Mouse (Mus musculus): Measurements from ENCODE around the gene Phkg2. TPM values are rescaled to one million over a fixed set of nuclear protein-coding genes. Genes with fewer than 3 reads are reported as not detected.

Gene Phkg2
- total RNA-seq, 1 experiment, result 32.1 TPM

GRCm38 (mm10) chr7:127560580-127560979 lies 12.6 kb upstream of the Phkg2 start:
- no peaks in the 10 kb centered on the region for H3K9me3 ChIP-seq (ENCODE audit: control insufficient read depth, insufficient read depth, low read depth, low read length)
- H3K9ac ChIP-seq (ENCODE audit: insufficient read depth, low read depth, low read length, poor library complexity, severe bottlenecking), result no peak overlapping the region
- DNase-seq (ENCODE audit: low read depth, low spot score), result no peak
- no peak overlapping the region for H3K27ac ChIP-seq (ENCODE audit: insufficient read depth, low read depth, low read length, poor library complexity, severe bottlenecking)
- H3K4me1 ChIP-seq (ENCODE audit: control insufficient read depth in 2 of 2, insufficient read depth in 2 of 2, low read length in 2 of 2, poor library complexity in 1 of 2), result peaks cover 0 to 13% of the 10 kb centered on the region in 2 experiments; a peak in 2 of 4 replicates
- TF ChIP-seq HCFC1 (IDR thresholded peaks at IDR 0.05; ENCODE audit: borderline replicate concordance, insufficient read depth, low read length), result no peak
- TF ChIP-seq ZC3H11A (IDR thresholded peaks at IDR 0.05; ENCODE audit: borderline replicate concordance, low read depth, low read length), result no peak
- no peak for TF ChIP-seq CHD2 (IDR thresholded peaks at IDR 0.05; ENCODE audit: low read depth, low read length)
- no peak for TF ChIP-seq MAFK (IDR thresholded peaks at IDR 0.05; ENCODE audit: insufficient read depth, low read depth, low read length)
- no peak for TF ChIP-seq ZNF384 (IDR thresholded peaks at IDR 0.05; ENCODE audit: low read depth, low read length)
- H3K36me3 ChIP-seq (ENCODE audit: control insufficient read depth, insufficient read depth, low read length, poor library complexity, severe bottlenecking), result peaks cover 39% of the 10 kb centered on the region
- in situ Hi-C loops (cut with MboI; ENCODE audit: low sequenced_read_pairs in 2 of 2, unreplicated experiment in 2 of 2), result no loop called here
- H3K4me3 ChIP-seq (ENCODE audit: insufficient read depth in 1 of 2, low read depth in 1 of 2, low read length in 2 of 2, poor library complexity in 1 of 2, severe bottlenecking in 1 of 2), result peak overlapping the region in 1 of 2 experiments; percentile 24; a peak in 1 of 4 replicates

DNA sequence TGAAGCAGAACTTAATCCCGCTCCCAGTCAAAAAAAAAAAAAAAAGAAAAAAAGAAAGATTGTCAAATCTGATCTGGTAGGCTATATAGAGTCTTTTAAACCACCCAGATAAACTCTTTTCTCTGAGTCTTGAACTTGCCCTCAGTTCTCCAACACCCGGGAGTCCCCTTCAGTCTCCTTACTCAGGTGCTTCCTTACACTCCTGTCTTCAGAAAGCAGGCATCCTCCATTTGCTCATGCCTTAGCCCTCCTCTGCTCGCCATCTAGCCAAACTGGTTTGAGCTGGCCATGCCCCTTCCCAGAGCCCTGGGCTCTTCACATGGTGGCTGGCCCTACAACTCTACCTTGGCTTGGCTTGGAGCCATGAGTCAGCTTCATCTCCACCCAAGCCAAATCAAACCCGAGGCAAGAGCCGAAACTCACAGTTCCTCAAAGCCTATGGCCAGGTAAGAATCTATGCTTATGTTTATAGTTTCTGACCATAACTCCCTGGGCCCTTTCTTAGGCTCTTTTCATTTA lies 11.7 kb upstream of the Phkg2 start, which contains the start of gene Tmem265:
Gene Tmem265, plus strand, starts transcription at position 51 of the 519 bp plus-strand sequence.
- DNase-seq (ENCODE audit: low read depth, low spot score), result no peak
- Histone ChIP-seq H3K4me3 (ENCODE audit: insufficient read depth in 1 of 2, low read depth in 1 of 2, low read length in 2 of 2, poor library complexity in 1 of 2, severe bottlenecking in 1 of 2) (peak within 1 kb of the TSS in 1 of 2 experiments; percentile 24; a peak in 1 of 4 replicates), H3K4me1 (ENCODE audit: control insufficient read depth in 2 of 2, insufficient read depth in 2 of 2, low read length in 2 of 2, poor library complexity in 1 of 2) (peaks cover 0 to 13% of the 10 kb centered on the region in 2 experiments; a peak in 2 of 4 replicates), H3K9ac (ENCODE audit: insufficient read depth, low read depth, low read length, poor library complexity, severe bottlenecking) (no peak within 1 kb of the TSS; the same call in 1 of the 2 replicates), H3K9me3 (ENCODE audit: control insufficient read depth, insufficient read depth, low read depth, low read length) (no peaks in the 10 kb centered on the region), H3K27ac (ENCODE audit: insufficient read depth, low read depth, low read length, poor library complexity, severe bottlenecking) (no peak within 1 kb of the TSS), H3K36me3 (ENCODE audit: control insufficient read depth, insufficient read depth, low read length, poor library complexity, severe bottlenecking) (peaks cover 38% of the 10 kb centered on the region)
- no peak for TF ChIP-seq ZNF384 (IDR thresholded peaks at IDR 0.05; ENCODE audit: low read depth, low read length)
- no peak for TF ChIP-seq ZC3H11A (IDR thresholded peaks at IDR 0.05; ENCODE audit: borderline replicate concordance, low read depth, low read length)
- no peak for TF ChIP-seq MAFK (IDR thresholded peaks at IDR 0.05; ENCODE audit: insufficient read depth, low read depth, low read length)
- no peak for TF ChIP-seq HCFC1 (IDR thresholded peaks at IDR 0.05; ENCODE audit: borderline replicate concordance, insufficient read depth, low read length)
- no peak for TF ChIP-seq CHD2 (IDR thresholded peaks at IDR 0.05; ENCODE audit: low read depth, low read length)
- in situ Hi-C loops (cut with MboI; ENCODE audit: low sequenced_read_pairs in 2 of 2, unreplicated experiment in 2 of 2), result no loop called here

DNA sequence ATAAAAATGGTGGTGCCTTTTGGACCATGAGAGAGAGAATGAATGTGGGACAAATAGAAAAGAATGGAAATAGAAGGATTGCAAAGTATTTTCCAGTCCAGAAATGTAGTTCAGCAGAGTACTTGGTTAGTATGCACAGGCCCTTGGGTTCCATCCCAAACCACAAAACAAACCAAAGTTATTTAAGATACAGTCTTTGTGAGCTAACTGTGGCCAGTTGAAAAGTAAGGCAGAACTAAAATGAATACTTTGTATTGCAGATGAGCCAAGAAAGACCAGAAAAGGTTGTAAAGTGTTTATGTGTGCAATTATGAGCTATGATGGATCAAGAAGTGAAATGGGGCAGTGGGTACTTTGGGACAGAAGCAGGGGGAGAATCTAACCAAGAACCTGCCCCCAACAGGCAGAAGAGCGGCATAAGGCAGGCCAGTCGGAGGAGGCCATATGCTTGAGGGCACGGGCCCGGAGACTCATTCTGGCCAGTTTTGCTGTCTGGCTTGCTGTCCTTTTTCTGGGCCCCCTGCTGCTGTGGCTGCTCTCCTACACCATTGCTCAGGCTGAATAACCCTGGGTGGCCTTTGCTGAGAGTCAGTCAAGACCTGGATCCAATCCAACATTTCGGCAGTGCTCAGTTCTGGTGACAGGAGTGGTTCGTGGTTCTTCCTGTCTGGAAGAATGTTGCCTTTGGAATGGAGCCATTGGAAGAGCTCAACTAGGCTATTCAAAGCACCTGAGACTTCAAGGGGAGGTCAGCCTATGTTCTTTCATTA lies 8.6 kb upstream of the Phkg2 start:
- no peak for DNase-seq (ENCODE audit: low read depth, low spot score)
- Histone ChIP-seq H3K9me3 (ENCODE audit: control insufficient read depth, insufficient read depth, low read depth, low read length) (no peaks in the 10 kb centered on the region), H3K4me1 (ENCODE audit: control insufficient read depth in 2 of 2, insufficient read depth in 2 of 2, low read length in 2 of 2, poor library complexity in 1 of 2) (peaks cover 0 to 13% of the 10 kb centered on the region in 2 experiments; a peak in 2 of 4 replicates), H3K36me3 (ENCODE audit: control insufficient read depth, insufficient read depth, low read length, poor library complexity, severe bottlenecking) (peaks cover 17% of the 10 kb centered on the region), H3K4me3 (ENCODE audit: insufficient read depth in 1 of 2, low read depth in 1 of 2, low read length in 2 of 2, poor library complexity in 1 of 2, severe bottlenecking in 1 of 2) (no peak overlapping the region), H3K27ac (ENCODE audit: insufficient read depth, low read depth, low read length, poor library complexity, severe bottlenecking) (peak overlapping the region; percentile 28; the same call in 1 of the 2 replicates), H3K9ac (ENCODE audit: insufficient read depth, low read depth, low read length, poor library complexity, severe bottlenecking) (no peak overlapping the region)
- TF ChIP-seq CHD2 (IDR thresholded peaks at IDR 0.05; ENCODE audit: low read depth, low read length) (no peak), MAFK (IDR thresholded peaks at IDR 0.05; ENCODE audit: insufficient read depth, low read depth, low read length) (no peak), HCFC1 (IDR thresholded peaks at IDR 0.05; ENCODE audit: borderline replicate concordance, insufficient read depth, low read length) (no peak), ZC3H11A (IDR thresholded peaks at IDR 0.05; ENCODE audit: borderline replicate concordance, low read depth, low read length) (no peak), ZNF384 (IDR thresholded peaks at IDR 0.05; ENCODE audit: low read depth, low read length) (no peak)
- in situ Hi-C loops (cut with MboI; ENCODE audit: low sequenced_read_pairs in 2 of 2, unreplicated experiment in 2 of 2), result no loop called here

DNA sequence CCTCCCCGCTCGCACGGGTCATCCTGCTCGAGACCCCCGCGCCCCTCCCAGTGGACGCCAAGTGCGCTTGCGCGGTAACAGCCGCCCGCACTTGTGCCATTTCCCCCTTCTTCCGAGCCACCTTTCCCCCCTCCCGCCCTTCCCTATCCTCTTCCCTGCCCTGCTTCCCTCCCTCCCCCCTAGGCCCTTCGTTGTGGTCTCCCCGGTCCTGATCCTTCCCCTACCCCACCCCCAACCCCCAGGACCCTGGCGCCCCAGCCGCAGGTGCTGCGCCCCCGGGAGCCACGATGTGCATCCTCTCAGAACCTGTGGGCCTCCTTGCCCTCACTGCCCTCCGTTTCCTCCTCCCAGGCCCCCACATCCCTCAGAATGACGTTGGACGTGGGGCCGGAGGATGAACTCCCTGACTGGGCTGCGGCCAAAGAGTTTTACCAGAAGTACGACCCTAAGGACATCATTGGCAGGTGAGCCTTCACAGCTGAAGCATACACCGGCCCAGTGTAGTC lies 416 bp downstream of the Phkg2 start:
- in situ Hi-C loops (cut with MboI; ENCODE audit: low sequenced_read_pairs in 2 of 2, unreplicated experiment in 2 of 2), result no loop called here
- Histone ChIP-seq H3K4me1 (ENCODE audit: control insufficient read depth in 2 of 2, insufficient read depth in 2 of 2, low read length in 2 of 2, poor library complexity in 1 of 2) (peaks cover 2 to 6% of the 10 kb centered on the region in 2 experiments; a peak in 3 of 4 replicates), H3K36me3 (ENCODE audit: control insufficient read depth, insufficient read depth, low read length, poor library complexity, severe bottlenecking) (peaks cover 5% of the 10 kb centered on the region), H3K9me3 (ENCODE audit: control insufficient read depth, insufficient read depth, low read depth, low read length) (no peaks in the 10 kb centered on the region), H3K9ac (ENCODE audit: insufficient read depth, low read depth, low read length, poor library complexity, severe bottlenecking) (peak overlapping the region; percentile 94), H3K4me3 (ENCODE audit: insufficient read depth in 1 of 2, low read depth in 1 of 2, low read length in 2 of 2, poor library complexity in 1 of 2, severe bottlenecking in 1 of 2) (peak overlapping the region; percentile 77 to 84), H3K27ac (ENCODE audit: insufficient read depth, low read depth, low read length, poor library complexity, severe bottlenecking) (peak overlapping the region; percentile 61)
- no peak for DNase-seq (ENCODE audit: low read depth, low spot score)
- TF ChIP-seq HCFC1 (IDR thresholded peaks at IDR 0.05; ENCODE audit: borderline replicate concordance, insufficient read depth, low read length) (no peak), MAFK (IDR thresholded peaks at IDR 0.05; ENCODE audit: insufficient read depth, low read depth, low read length) (no peak), CHD2 (IDR thresholded peaks at IDR 0.05; ENCODE audit: low read depth, low read length) (no peak), ZNF384 (IDR thresholded peaks at IDR 0.05; ENCODE audit: low read depth, low read length) (no peak), ZC3H11A (IDR thresholded peaks at IDR 0.05; ENCODE audit: borderline replicate concordance, low read depth, low read length) (no peak)

All from ES-E14 (cell line).